Mouse (Mus musculus): ENCODE data around the gene Mterf4.

DNA sequence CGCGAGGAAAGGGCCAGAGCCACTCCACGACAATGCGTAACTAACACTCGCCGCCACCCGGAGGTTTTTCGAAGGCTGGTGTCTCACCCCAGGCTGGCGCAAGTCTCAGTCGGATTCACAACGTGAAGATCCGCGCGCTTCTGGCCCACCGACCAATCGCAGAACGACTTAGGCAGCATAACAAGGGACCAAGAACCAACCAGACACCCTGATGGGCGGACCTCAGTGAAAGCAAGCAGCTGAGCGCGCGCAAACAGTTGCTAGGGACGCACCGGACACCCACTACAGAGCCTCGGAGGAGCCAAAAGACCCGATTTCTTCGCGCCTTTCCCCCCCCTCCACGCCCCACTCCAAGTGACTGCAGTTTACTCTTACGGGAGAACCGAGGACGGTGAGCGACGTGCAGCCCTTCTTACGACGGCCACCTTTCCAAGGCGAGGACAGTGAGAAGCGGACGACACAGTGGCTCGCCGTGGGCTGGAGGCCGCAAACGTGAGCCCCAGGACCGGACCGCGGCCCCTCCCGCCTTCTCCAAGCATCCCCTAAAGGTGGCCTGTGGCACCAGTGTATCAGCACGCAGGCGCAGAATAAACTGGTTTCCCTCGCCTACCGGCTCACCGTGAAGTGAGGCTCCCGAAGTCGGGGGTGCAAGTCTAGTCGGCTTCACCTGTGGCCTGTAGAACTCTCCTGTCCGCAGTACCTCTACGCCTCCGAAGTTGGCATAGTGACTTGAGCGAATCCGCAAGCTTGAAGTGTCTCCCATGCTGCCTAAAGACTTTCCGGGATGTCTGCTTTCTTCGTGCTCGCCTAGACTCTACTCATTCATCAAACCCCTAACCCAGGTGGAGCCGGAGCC lies 37.2 kb upstream of the Mterf4 start, which contains the start of the genes Ppp1r7 and Pask:
- TF ChIP-seq CTCF (IDR thresholded peaks at IDR 0.05; ENCODE audit: extremely low read depth, insufficient read length, insufficient replicate concordance, low read depth, low read length) (no peak), POLR2A (IDR thresholded peaks at IDR 0.05; ENCODE audit: low read depth, low read length) (no peak)

Data from small intestine, adult 2 months (tissue).